Mouse (Mus musculus) cerebellum, adult 11-12 months (tissue): ENCODE results near the gene Myd88.

Experiments used
- DNase-seq: peaks from one replicate; pipeline ENCODE4 v3.0.0; 2022

Gene Myd88

GRCm38 (mm10) chr9:119339558-119340211 lies 1.5 kb downstream of the Myd88 start, which contains the start of gene Acaa1a:
Gene Acaa1a (plus strand): TSS chr9:119339676.
- DNase-seq, result peak; percentile 80

GRCm38 (mm10) chr9:119339106-119339505 lies 2.1 kb downstream of the Myd88 start:
- no peak for DNase-seq

GRCm38 (mm10) chr9:119338350-119338749 lies 2.9 kb downstream of the Myd88 start:
- no peak for DNase-seq

- DNase-seq, result no peak
Observed at GRCm38 (mm10) chr9:119337842-119338241, 3.4 kb downstream of the Myd88 start.

GRCm38 (mm10) chr9:119335571-119335970 lies 5.6 kb downstream of the Myd88 start:
- peak; percentile 56 for DNase-seq

- DNase-seq, result no peak
Observed at GRCm38 (mm10) chr9:119334834-119335233, 6.4 kb downstream of the Myd88 start.

- no peak for DNase-seq
Observed at GRCm38 (mm10) chr9:119334324-119334723, 6.9 kb downstream of the Myd88 start.

- DNase-seq, result no peak
Observed at GRCm38 (mm10) chr9:119330186-119330963, 10.8 kb downstream of the Myd88 start.

GRCm38 (mm10) chr9:119328488-119328887 lies 12.7 kb downstream of the Myd88 start:
- no peak for DNase-seq

GRCm38 (mm10) chr9:119324130-119324529 lies 17.1 kb downstream of the Myd88 start:
- no peak for DNase-seq

- DNase-seq, result no peak
Observed at GRCm38 (mm10) chr9:119323260-119323645, 18.0 kb downstream of the Myd88 start.

GRCm38 (mm10) chr9:119322289-119323259 lies 18.6 kb downstream of the Myd88 start, which contains the start of gene Oxsr1:
Gene Oxsr1 (minus strand): TSS chr9:119322427.
- peak; percentile 100 for DNase-seq

GRCm38 (mm10) chr9:119321392-119322229 lies 19.6 kb downstream of the Myd88 start:
- DNase-seq, result peak; percentile 79

GRCm38 (mm10) chr9:119320946-119321345 lies 20.3 kb downstream of the Myd88 start:
- DNase-seq, result no peak

- DNase-seq, result peak; percentile 36
Observed at GRCm38 (mm10) chr9:119320446-119320845, 20.8 kb downstream of the Myd88 start.

- no peak for DNase-seq
Observed at GRCm38 (mm10) chr9:119318891-119319290, 22.3 kb downstream of the Myd88 start.

GRCm38 (mm10) chr9:119313096-119313495 lies 28.1 kb downstream of the Myd88 start:
- no peak for DNase-seq

- no peak for DNase-seq
Observed at GRCm38 (mm10) chr9:119309067-119309466, 32.1 kb downstream of the Myd88 start.

GRCm38 (mm10) chr9:119305863-119306262 lies 35.3 kb downstream of the Myd88 start:
- no peak for DNase-seq

- DNase-seq, result no peak
Observed at GRCm38 (mm10) chr9:119298563-119298962, 42.6 kb downstream of the Myd88 start.

GRCm38 (mm10) chr9:119297696-119298095 lies 43.5 kb downstream of the Myd88 start:
- DNase-seq, result no peak

GRCm38 (mm10) chr9:119290791-119291190 lies 50.4 kb downstream of the Myd88 start:
- DNase-seq, result no peak
